Mouse (Mus musculus): ENCODE measurements around the gene Ap1b1. TPM values are rescaled to one million over a fixed set of nuclear protein-coding genes. Genes with fewer than 3 reads are reported as not detected.

Gene Ap1b1
- polyA plus RNA-seq, 1 experiment from 2014 or later: 48.3 TPM

- WGBS: 72% methylated on average over 8 of the region's 8 CpGs
- H3K4me3 ChIP-seq (ENCODE audit: low read length): no peak overlapping the region
- no peak for ATAC-seq (ENCODE audit: low read depth)
- no peaks in the 10 kb centered on the region for H3K9me3 ChIP-seq (ENCODE audit: control insufficient read depth, low read length)
- H3K4me1 ChIP-seq (replicated peaks; ENCODE audit: control insufficient read depth, insufficient read depth, low read length): no peaks in the 10 kb centered on the region
- H3K4me2 ChIP-seq (ENCODE audit: low read depth, low read length): no peak overlapping the region
- H3K36me3 ChIP-seq (ENCODE audit: control insufficient read depth, insufficient read depth, low read length): peaks cover 25% of the 10 kb centered on the region
- no peaks in the 10 kb centered on the region for H3K27me3 ChIP-seq (ENCODE audit: control insufficient read depth, insufficient read depth, low read depth, low read length)
- H3K27ac ChIP-seq (ENCODE audit: low read length): no peak overlapping the region
- H3K9ac ChIP-seq (ENCODE audit: low read length): no peak overlapping the region
These were observed 50.7 kb downstream of the Ap1b1 start for GRCm38 (mm10) chr11:5037146-5037854.

GRCm38 (mm10) chr11:5040585-5040984 lies 54.0 kb downstream of the Ap1b1 start:
- no peaks in the 10 kb centered on the region for H3K4me1 ChIP-seq (replicated peaks; ENCODE audit: control insufficient read depth, insufficient read depth, low read length)
- H3K4me2 ChIP-seq (ENCODE audit: low read depth, low read length): no peak overlapping the region
- peaks cover 19% of the 10 kb centered on the region for H3K36me3 ChIP-seq (ENCODE audit: control insufficient read depth, insufficient read depth, low read length)
- H3K27ac ChIP-seq (ENCODE audit: low read length): no peak overlapping the region
- no peaks in the 10 kb centered on the region for H3K27me3 ChIP-seq (ENCODE audit: control insufficient read depth, insufficient read depth, low read depth, low read length)
- no peak overlapping the region for H3K9ac ChIP-seq (ENCODE audit: low read length)
- H3K9me3 ChIP-seq (ENCODE audit: control insufficient read depth, low read length): no peaks in the 10 kb centered on the region
- no peak overlapping the region for H3K4me3 ChIP-seq (ENCODE audit: low read length)
- no peak for ATAC-seq (ENCODE audit: low read depth)
- 89% methylated on average over 5 of the region's 5 CpGs for WGBS

GRCm38 (mm10) chr11:5041144-5041780 lies 54.6 kb downstream of the Ap1b1 start:
- Histone ChIP-seq H3K9ac (ENCODE audit: low read length) (no peak overlapping the region), H3K4me3 (ENCODE audit: low read length) (no peak overlapping the region), H3K27me3 (ENCODE audit: control insufficient read depth, insufficient read depth, low read depth, low read length) (no peaks in the 10 kb centered on the region), H3K27ac (ENCODE audit: low read length) (no peak overlapping the region), H3K36me3 (ENCODE audit: control insufficient read depth, insufficient read depth, low read length) (peaks cover 17% of the 10 kb centered on the region; the same call in 1 of the 2 replicates), H3K9me3 (ENCODE audit: control insufficient read depth, low read length) (no peaks in the 10 kb centered on the region), H3K4me1 (replicated peaks; ENCODE audit: control insufficient read depth, insufficient read depth, low read length) (no peaks in the 10 kb centered on the region), H3K4me2 (ENCODE audit: low read depth, low read length) (no peak overlapping the region)
- ATAC-seq (ENCODE audit: low read depth): no peak
- WGBS: 64% methylated on average over 18 of the region's 18 CpGs

GRCm38 (mm10) chr11:5042645-5043381 lies 56.2 kb downstream of the Ap1b1 start:
- no peak overlapping the region for H3K27ac ChIP-seq (ENCODE audit: low read length)
- H3K9ac ChIP-seq (ENCODE audit: low read length): no peak overlapping the region
- no peaks in the 10 kb centered on the region for H3K27me3 ChIP-seq (ENCODE audit: control insufficient read depth, insufficient read depth, low read depth, low read length)
- 81% methylated on average over 8 of the region's 8 CpGs for WGBS
- no peak overlapping the region for H3K4me2 ChIP-seq (ENCODE audit: low read depth, low read length)
- no peaks in the 10 kb centered on the region for H3K4me1 ChIP-seq (replicated peaks; ENCODE audit: control insufficient read depth, insufficient read depth, low read length)
- ATAC-seq (ENCODE audit: low read depth): no peak
- no peak overlapping the region for H3K4me3 ChIP-seq (ENCODE audit: low read length)
- H3K9me3 ChIP-seq (ENCODE audit: control insufficient read depth, low read length): no peaks in the 10 kb centered on the region
- peaks cover 12% of the 10 kb centered on the region; the same call in 1 of the 2 replicates for H3K36me3 ChIP-seq (ENCODE audit: control insufficient read depth, insufficient read depth, low read length)

GRCm38 (mm10) chr11:5046321-5046926 lies 59.8 kb downstream of the Ap1b1 start:
- ATAC-seq (ENCODE audit: low read depth): no peak
- H3K9ac ChIP-seq (ENCODE audit: low read length): no peak overlapping the region
- no peaks in the 10 kb centered on the region for H3K9me3 ChIP-seq (ENCODE audit: control insufficient read depth, low read length)
- peaks cover 2% of the 10 kb centered on the region; the same call in 1 of the 2 replicates for H3K36me3 ChIP-seq (ENCODE audit: control insufficient read depth, insufficient read depth, low read length)
- no peaks in the 10 kb centered on the region for H3K4me1 ChIP-seq (replicated peaks; ENCODE audit: control insufficient read depth, insufficient read depth, low read length)
- no peaks in the 10 kb centered on the region for H3K27me3 ChIP-seq (ENCODE audit: control insufficient read depth, insufficient read depth, low read depth, low read length)
- 40% methylated on average over 12 of the region's 12 CpGs for WGBS
- no peak overlapping the region for H3K4me3 ChIP-seq (ENCODE audit: low read length)
- H3K4me2 ChIP-seq (ENCODE audit: low read depth, low read length): no peak overlapping the region
- no peak overlapping the region for H3K27ac ChIP-seq (ENCODE audit: low read length)

- Histone ChIP-seq H3K36me3 (ENCODE audit: control insufficient read depth, insufficient read depth, low read length) (no peaks in the 10 kb centered on the region), H3K27ac (ENCODE audit: low read length) (no peak overlapping the region), H3K27me3 (ENCODE audit: control insufficient read depth, insufficient read depth, low read depth, low read length) (peaks cover 10% of the 10 kb centered on the region), H3K9ac (ENCODE audit: low read length) (no peak overlapping the region), H3K9me3 (ENCODE audit: control insufficient read depth, low read length) (no peaks in the 10 kb centered on the region), H3K4me2 (ENCODE audit: low read depth, low read length) (no peak overlapping the region), H3K4me3 (ENCODE audit: low read length) (no peak overlapping the region), H3K4me1 (replicated peaks; ENCODE audit: control insufficient read depth, insufficient read depth, low read length) (no peaks in the 10 kb centered on the region)
- ATAC-seq (ENCODE audit: low read depth): no peak
- 76% methylated on average over 10 of the region's 10 CpGs for WGBS
These were observed 65.0 kb downstream of the Ap1b1 start for GRCm38 (mm10) chr11:5051629-5052028.

- no peak for ATAC-seq (ENCODE audit: low read depth)
- Histone ChIP-seq H3K9me3 (ENCODE audit: control insufficient read depth, low read length) (no peaks in the 10 kb centered on the region), H3K4me3 (ENCODE audit: low read length) (no peak overlapping the region), H3K27me3 (ENCODE audit: control insufficient read depth, insufficient read depth, low read depth, low read length) (peaks cover 17% of the 10 kb centered on the region), H3K4me2 (ENCODE audit: low read depth, low read length) (no peak overlapping the region), H3K27ac (ENCODE audit: low read length) (no peak overlapping the region), H3K9ac (ENCODE audit: low read length) (no peak overlapping the region), H3K36me3 (ENCODE audit: control insufficient read depth, insufficient read depth, low read length) (no peaks in the 10 kb centered on the region), H3K4me1 (replicated peaks; ENCODE audit: control insufficient read depth, insufficient read depth, low read length) (no peaks in the 10 kb centered on the region)
- WGBS: 62% methylated on average over 10 of the region's 10 CpGs
These were observed 65.7 kb downstream of the Ap1b1 start for GRCm38 (mm10) chr11:5052200-5052854.

GRCm38 (mm10) chr11:5054151-5054550 lies 67.5 kb downstream of the Ap1b1 start:
- no peaks in the 10 kb centered on the region for H3K36me3 ChIP-seq (ENCODE audit: control insufficient read depth, insufficient read depth, low read length)
- no peak overlapping the region for H3K9ac ChIP-seq (ENCODE audit: low read length)
- H3K4me2 ChIP-seq (ENCODE audit: low read depth, low read length): no peak overlapping the region
- no peak overlapping the region for H3K4me3 ChIP-seq (ENCODE audit: low read length)
- H3K27me3 ChIP-seq (ENCODE audit: control insufficient read depth, insufficient read depth, low read depth, low read length): peaks cover 33% of the 10 kb centered on the region
- H3K27ac ChIP-seq (ENCODE audit: low read length): no peak overlapping the region
- no peak for ATAC-seq (ENCODE audit: low read depth)
- H3K9me3 ChIP-seq (ENCODE audit: control insufficient read depth, low read length): no peaks in the 10 kb centered on the region
- peaks cover 8% of the 10 kb centered on the region for H3K4me1 ChIP-seq (replicated peaks; ENCODE audit: control insufficient read depth, insufficient read depth, low read length)
- WGBS: 79% methylated on average over 14 of the region's 14 CpGs

Data from lung, embryonic 16.5 days (tissue).